Mouse (Mus musculus): ENCODE data around the gene Wdr43.

Wdr43 gene

GRCm38 (mm10) chr17:71705550-71706480 lies 90.1 kb downstream of the Wdr43 start:
- DNase-seq (ENCODE audit: low spot score): no peak

GRCm38 (mm10) chr17:71707715-71708114 lies 92.0 kb downstream of the Wdr43 start:
- no peak for DNase-seq (ENCODE audit: low spot score)
